Mouse (Mus musculus): Measurements from ENCODE around the gene Kcmf1. TPM values are rescaled to one million over a fixed set of nuclear protein-coding genes. Genes with fewer than 3 reads are reported as not detected.
A peak's percentile ranks its signal among the peaks of the same experiment; 100 is the strongest.

Kcmf1 gene
- polyA plus RNA-seq (2015; fragmentation: Nextera tagmentation; extraction: Ambion mirVana): 23.8 and 24.6 TPM in 2 replicates

DNA sequence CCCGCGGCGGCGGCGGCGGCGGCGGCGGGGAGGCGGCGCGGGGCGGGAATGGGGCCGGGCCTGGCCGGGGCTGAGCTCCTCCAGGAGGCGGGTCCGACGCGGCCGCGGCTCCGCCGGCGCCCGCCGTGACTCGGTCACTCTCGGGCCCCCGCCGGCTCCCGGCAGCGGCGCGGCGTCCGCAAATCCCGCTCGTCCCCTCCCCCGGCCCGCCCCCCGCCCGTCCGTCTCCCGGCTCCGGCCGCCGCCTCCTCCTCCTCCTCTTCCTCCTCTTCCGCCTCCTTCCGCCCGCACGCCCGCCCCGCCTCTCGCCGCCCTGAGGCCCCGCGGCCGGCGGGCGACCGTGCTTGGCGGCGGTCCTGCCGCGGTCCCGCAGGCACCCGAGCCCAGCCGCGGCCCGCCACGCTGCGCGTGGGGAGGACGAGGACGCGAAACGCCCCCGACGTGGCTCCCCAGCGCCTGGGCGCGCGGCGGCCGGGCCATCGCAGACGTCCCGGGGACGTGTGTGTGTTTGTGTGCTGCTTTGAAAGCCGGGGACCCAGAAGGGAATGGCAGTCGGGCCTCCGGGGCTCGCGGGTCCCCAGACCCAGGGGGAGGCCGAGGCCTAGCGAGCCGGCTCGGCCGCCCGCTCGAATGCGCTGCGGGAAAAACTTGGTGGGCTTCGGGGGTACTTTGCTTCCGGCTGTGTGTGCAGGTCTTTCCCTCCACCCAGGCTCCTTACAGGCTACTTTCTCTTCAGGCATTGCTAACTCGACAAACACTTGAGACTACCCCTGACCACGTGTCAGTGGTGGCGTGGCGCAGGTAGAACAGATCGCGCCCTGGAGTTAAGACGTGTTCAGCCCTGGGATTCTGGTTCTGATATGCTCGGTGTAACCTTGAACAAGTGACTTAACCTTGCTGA, at the start of gene Kcmf1:
Gene Kcmf1 (minus strand): TSS at position 199 of the 901 bp plus-strand sequence.
- peak within 1 kb of the TSS; percentile 78 for H3K4me2 ChIP-seq (ENCODE audit: low read depth, low read length)
- peak within 1 kb of the TSS; percentile 98 for H3K4me3 ChIP-seq (ENCODE audit: low read length)
- H3K9me3 ChIP-seq (ENCODE audit: control insufficient read depth, low read length): no peaks in the 10 kb centered on the region
- peak; percentile 88 for ATAC-seq
- peak within 1 kb of the TSS; percentile 100 for H3K27ac ChIP-seq (ENCODE audit: low read length)
- WGBS: under 1% methylated on average over 72 of the region's 113 CpGs
- H3K27me3 ChIP-seq (replicated peaks; ENCODE audit: control insufficient read depth, insufficient read depth, low read length): no peaks in the 10 kb centered on the region
- H3K36me3 ChIP-seq (ENCODE audit: control insufficient read depth, insufficient read depth, low read length): no peaks in the 10 kb centered on the region
- H3K9ac ChIP-seq (ENCODE audit: low read depth, low read length): peak within 1 kb of the TSS; percentile 99
- H3K4me1 ChIP-seq (ENCODE audit: control insufficient read depth, insufficient read depth, low read length): peaks cover 10% of the 10 kb centered on the region

- 72% methylated on average over 9 of the region's 9 CpGs for WGBS
- H3K4me2 ChIP-seq (ENCODE audit: low read depth, low read length): no peak overlapping the region
- no peak overlapping the region for H3K9ac ChIP-seq (ENCODE audit: low read depth, low read length)
- H3K36me3 ChIP-seq (ENCODE audit: control insufficient read depth, insufficient read depth, low read length): no peaks in the 10 kb centered on the region
- no peaks in the 10 kb centered on the region; the same call in 1 of the 2 replicates for H3K4me1 ChIP-seq (ENCODE audit: control insufficient read depth, insufficient read depth, low read length)
- H3K4me3 ChIP-seq (ENCODE audit: low read length): no peak overlapping the region
- ATAC-seq: no peak
- H3K9me3 ChIP-seq (ENCODE audit: control insufficient read depth, low read length): no peaks in the 10 kb centered on the region
- H3K27me3 ChIP-seq (replicated peaks; ENCODE audit: control insufficient read depth, insufficient read depth, low read length): no peaks in the 10 kb centered on the region
- no peak overlapping the region for H3K27ac ChIP-seq (ENCODE audit: low read length)
These were observed 49.5 kb upstream of the Kcmf1 start for GRCm38 (mm10) chr6:72949161-72949756.

- Histone ChIP-seq H3K4me3 (ENCODE audit: low read length) (no peak overlapping the region), H3K27ac (ENCODE audit: low read length) (no peak overlapping the region), H3K4me2 (ENCODE audit: low read depth, low read length) (no peak overlapping the region), H3K36me3 (ENCODE audit: control insufficient read depth, insufficient read depth, low read length) (no peaks in the 10 kb centered on the region), H3K9ac (ENCODE audit: low read depth, low read length) (no peak overlapping the region), H3K4me1 (ENCODE audit: control insufficient read depth, insufficient read depth, low read length) (no peaks in the 10 kb centered on the region; the same call in 1 of the 2 replicates), H3K9me3 (ENCODE audit: control insufficient read depth, low read length) (no peaks in the 10 kb centered on the region), H3K27me3 (replicated peaks; ENCODE audit: control insufficient read depth, insufficient read depth, low read length) (no peaks in the 10 kb centered on the region)
- WGBS: 90% methylated on average over 3 of the region's 3 CpGs
- ATAC-seq: no peak
These were observed 48.6 kb upstream of the Kcmf1 start for GRCm38 (mm10) chr6:72948392-72948791.

DNA sequence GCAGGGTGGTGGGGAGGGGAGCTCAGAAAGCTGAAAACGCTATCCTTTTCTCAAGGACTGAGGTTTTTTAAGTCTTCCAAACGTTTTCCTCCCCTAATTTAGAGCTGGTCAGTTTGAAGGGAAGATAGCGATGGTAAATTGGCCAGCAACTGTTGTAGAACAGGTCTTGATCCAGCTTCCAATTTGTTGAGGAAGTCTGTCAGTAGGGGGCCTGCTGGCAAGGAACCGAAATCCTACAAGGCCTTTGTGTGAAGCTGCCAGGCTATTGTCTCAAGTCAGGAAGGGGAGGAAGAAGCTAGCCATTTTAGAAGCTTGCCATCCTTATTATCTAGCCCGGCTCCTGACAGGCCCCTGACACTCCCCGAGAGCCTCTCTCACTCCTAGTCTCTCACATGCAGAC, 48.2 kb upstream of the Kcmf1 start:
- H3K4me1 ChIP-seq (ENCODE audit: control insufficient read depth, insufficient read depth, low read length): no peaks in the 10 kb centered on the region; the same call in 1 of the 2 replicates
- H3K36me3 ChIP-seq (ENCODE audit: control insufficient read depth, insufficient read depth, low read length): no peaks in the 10 kb centered on the region
- ATAC-seq: no peak
- WGBS: 71% methylated on average over 6 of the region's 6 CpGs
- H3K9ac ChIP-seq (ENCODE audit: low read depth, low read length): no peak overlapping the region
- no peaks in the 10 kb centered on the region for H3K9me3 ChIP-seq (ENCODE audit: control insufficient read depth, low read length)
- no peak overlapping the region for H3K4me2 ChIP-seq (ENCODE audit: low read depth, low read length)
- H3K4me3 ChIP-seq (ENCODE audit: low read length): no peak overlapping the region
- no peaks in the 10 kb centered on the region for H3K27me3 ChIP-seq (replicated peaks; ENCODE audit: control insufficient read depth, insufficient read depth, low read length)
- H3K27ac ChIP-seq (ENCODE audit: low read length): no peak overlapping the region

- no peak overlapping the region for H3K4me2 ChIP-seq (ENCODE audit: low read depth, low read length)
- no peaks in the 10 kb centered on the region for H3K27me3 ChIP-seq (replicated peaks; ENCODE audit: control insufficient read depth, insufficient read depth, low read length)
- H3K9ac ChIP-seq (ENCODE audit: low read depth, low read length): no peak overlapping the region
- H3K4me3 ChIP-seq (ENCODE audit: low read length): no peak overlapping the region
- ATAC-seq: peak; percentile 60
- no peak overlapping the region for H3K27ac ChIP-seq (ENCODE audit: low read length)
- no peaks in the 10 kb centered on the region for H3K9me3 ChIP-seq (ENCODE audit: control insufficient read depth, low read length)
- no peaks in the 10 kb centered on the region for H3K36me3 ChIP-seq (ENCODE audit: control insufficient read depth, insufficient read depth, low read length)
- 9% methylated on average over 3 of the region's 3 CpGs for WGBS
- H3K4me1 ChIP-seq (ENCODE audit: control insufficient read depth, insufficient read depth, low read length): no peaks in the 10 kb centered on the region
These were observed 40.7 kb upstream of the Kcmf1 start for GRCm38 (mm10) chr6:72940493-72940892.

DNA sequence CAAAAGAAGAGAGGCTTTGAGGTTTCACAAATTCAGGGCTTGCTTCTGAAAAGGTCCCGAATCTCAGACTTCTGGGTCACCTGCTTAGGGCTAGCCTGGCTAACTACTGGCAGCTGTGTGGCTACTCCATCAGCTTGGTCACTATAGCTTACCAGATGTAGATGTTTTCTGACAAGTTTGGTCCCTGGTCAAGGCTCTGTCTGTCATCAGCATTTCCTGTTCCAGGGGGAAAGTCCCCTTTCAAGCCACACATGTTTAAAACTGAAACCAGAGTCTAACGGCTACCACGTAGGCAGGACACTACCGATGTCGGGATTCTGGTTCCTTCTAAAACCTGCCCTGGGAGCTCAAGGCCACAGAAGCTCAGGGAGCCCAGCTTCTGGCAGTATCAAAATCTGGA, 38.1 kb upstream of the Kcmf1 start:
- no peak overlapping the region for H3K27ac ChIP-seq (ENCODE audit: low read length)
- no peak overlapping the region for H3K4me3 ChIP-seq (ENCODE audit: low read length)
- H3K9ac ChIP-seq (ENCODE audit: low read depth, low read length): no peak overlapping the region; the same call in 1 of the 2 replicates
- H3K36me3 ChIP-seq (ENCODE audit: control insufficient read depth, insufficient read depth, low read length): no peaks in the 10 kb centered on the region
- no peak for ATAC-seq
- no peaks in the 10 kb centered on the region for H3K27me3 ChIP-seq (replicated peaks; ENCODE audit: control insufficient read depth, insufficient read depth, low read length)
- no peak overlapping the region for H3K4me2 ChIP-seq (ENCODE audit: low read depth, low read length)
- H3K9me3 ChIP-seq (ENCODE audit: control insufficient read depth, low read length): no peaks in the 10 kb centered on the region
- no peaks in the 10 kb centered on the region for H3K4me1 ChIP-seq (ENCODE audit: control insufficient read depth, insufficient read depth, low read length)
- 67% methylated on average over 5 of the region's 5 CpGs for WGBS

GRCm38 (mm10) chr6:72937430-72937829, 37.7 kb upstream of the Kcmf1 start:
- H3K4me3 ChIP-seq (ENCODE audit: low read length): no peak overlapping the region
- H3K27me3 ChIP-seq (replicated peaks; ENCODE audit: control insufficient read depth, insufficient read depth, low read length): no peaks in the 10 kb centered on the region
- no peaks in the 10 kb centered on the region for H3K4me1 ChIP-seq (ENCODE audit: control insufficient read depth, insufficient read depth, low read length)
- no peak overlapping the region for H3K9ac ChIP-seq (ENCODE audit: low read depth, low read length)
- 86% methylated on average over 3 of the region's 3 CpGs for WGBS
- H3K4me2 ChIP-seq (ENCODE audit: low read depth, low read length): no peak overlapping the region
- no peaks in the 10 kb centered on the region for H3K9me3 ChIP-seq (ENCODE audit: control insufficient read depth, low read length)
- ATAC-seq: no peak
- no peaks in the 10 kb centered on the region for H3K36me3 ChIP-seq (ENCODE audit: control insufficient read depth, insufficient read depth, low read length)
- H3K27ac ChIP-seq (ENCODE audit: low read length): no peak overlapping the region

DNA sequence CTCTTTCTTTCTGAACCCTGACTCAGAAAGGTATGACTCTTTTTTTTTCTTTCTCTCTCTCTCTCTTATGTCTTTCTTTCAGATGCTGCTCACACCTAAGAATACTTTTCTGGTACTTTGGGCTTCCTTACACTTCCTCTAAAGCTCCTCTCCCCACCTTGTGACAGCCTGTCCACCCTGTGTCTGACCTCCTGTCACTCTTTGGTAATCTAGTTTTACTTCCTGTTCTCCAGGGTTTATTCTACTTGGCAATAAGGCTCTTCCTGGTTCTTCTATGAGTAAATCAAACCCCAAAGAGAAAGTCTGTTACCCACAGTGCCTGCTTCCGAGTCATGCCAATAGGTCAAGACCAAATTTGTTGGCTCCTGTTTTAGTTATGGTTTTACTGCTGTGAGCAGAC, 33.2 kb upstream of the Kcmf1 start:
- Histone ChIP-seq H3K27ac (ENCODE audit: low read length) (no peak overlapping the region), H3K9ac (ENCODE audit: low read depth, low read length) (no peak overlapping the region), H3K4me3 (ENCODE audit: low read length) (no peak overlapping the region), H3K36me3 (ENCODE audit: control insufficient read depth, insufficient read depth, low read length) (no peaks in the 10 kb centered on the region), H3K9me3 (ENCODE audit: control insufficient read depth, low read length) (no peaks in the 10 kb centered on the region), H3K4me1 (ENCODE audit: control insufficient read depth, insufficient read depth, low read length) (no peaks in the 10 kb centered on the region), H3K4me2 (ENCODE audit: low read depth, low read length) (no peak overlapping the region), H3K27me3 (replicated peaks; ENCODE audit: control insufficient read depth, insufficient read depth, low read length) (no peaks in the 10 kb centered on the region)
- WGBS: 83% methylated on average over 1 of the region's 1 CpGs
- ATAC-seq: no peak

- Histone ChIP-seq H3K9me3 (ENCODE audit: control insufficient read depth, low read length) (no peaks in the 10 kb centered on the region), H3K36me3 (ENCODE audit: control insufficient read depth, insufficient read depth, low read length) (no peaks in the 10 kb centered on the region), H3K4me1 (ENCODE audit: control insufficient read depth, insufficient read depth, low read length) (peaks cover 8% of the 10 kb centered on the region; the same call in 1 of the 2 replicates), H3K4me2 (ENCODE audit: low read depth, low read length) (no peak overlapping the region), H3K9ac (ENCODE audit: low read depth, low read length) (no peak overlapping the region), H3K27me3 (replicated peaks; ENCODE audit: control insufficient read depth, insufficient read depth, low read length) (no peaks in the 10 kb centered on the region), H3K4me3 (ENCODE audit: low read length) (no peak overlapping the region), H3K27ac (ENCODE audit: low read length) (no peak overlapping the region)
- WGBS: 43% methylated on average over 3 of the region's 3 CpGs
- ATAC-seq: 0 out of 2 replicates have a peak, but pooled peaks have one; percentile 44
These were observed 31.8 kb upstream of the Kcmf1 start for GRCm38 (mm10) chr6:72931533-72931932.

All from intestine, embryonic 16.5 days (tissue).